Mouse (Mus musculus): ENCODE data around the gene Palld.

- TF ChIP-seq TAL1 (IDR thresholded peaks at IDR 0.05; ENCODE audit: low read length) (no peak), GATA1 (IDR thresholded peaks at IDR 0.05; ENCODE audit: low read length) (no peak)
Measured at GRCm38 (mm10) chr8:61584714-61585383, 317.6 kb downstream of the Palld start.
